Mouse (Mus musculus) brain, embryonic 14.5 days (tissue): ENCODE measurements around the gene Gm5114. TPM values are rescaled to one million over a fixed set of nuclear protein-coding genes. Genes with fewer than 3 reads are reported as not detected.
"Not testable (repeated sequence)": the region's sequence is repeated elsewhere in the genome, so short reads cannot be mapped to it uniquely, and the experiment has no call there.

Experiments used
- DNase-seq: peaks from one replicate; pipeline ENCODE4 v3.0.0-alpha.2; 2011; ENCODE audit warnings: low read depth
- CTCF ChIP-seq: fragments of 200-500 bp; IDR thresholded peaks from 2 replicates; pipeline ENCODE4 v1.5.1; 2012; ENCODE audit warnings: inconsistent platforms, mild to moderate bottlenecking, moderate library complexity, borderline replicate concordance; ENCODE audit not compliant: insufficient read depth, insufficient read length; ENCODE audit errors: extremely low read depth
- POLR2A ChIP-seq: fragments of 200-500 bp; IDR thresholded peaks from 2 replicates; pipeline ENCODE4 v1.6.1; 2012; ENCODE audit warnings: mild to moderate bottlenecking, inconsistent platforms, borderline replicate concordance; ENCODE audit not compliant: poor library complexity, insufficient read depth, insufficient read length, severe bottlenecking; ENCODE audit errors: extremely low read depth
- polyA plus RNA-seq: library from polyadenylated mRNA; depleted of rRNA; stranded (reverse); fragments of >200 nt; gene quantifications from 2 replicates; pipeline ENCODE4 v1.2.3, GENCODE M21; 2012; rRNA removed

Gene Gm5114
- not detected in 2 replicates for polyA plus RNA-seq

GRCm38 (mm10) chr7:39413060-39413459 is at the start of gene Gm5114:
TSS of gene Gm5114 (minus strand) at chr7:39413160.
- DNase-seq: not testable (repeated sequence)

- no peak for TF ChIP-seq POLR2A
- TF ChIP-seq CTCF: no peak
These were observed 42.8 kb upstream of the Gm5114 start for GRCm38 (mm10) chr7:39455806-39456205.

GRCm38 (mm10) chr7:39449260-39450021 is 36.5 kb upstream of the Gm5114 start:
- DNase-seq: peak; percentile 98
- TF ChIP-seq POLR2A (no peak), CTCF (no peak)

More at GRCm38 (mm10) chr7:39455806-39456205, 42.8 kb upstream of the Gm5114 start:
- DNase-seq: peak; percentile 1

- TF ChIP-seq POLR2A (no peak), CTCF (no peak)
- DNase-seq: no peak
These were observed 35.8 kb upstream of the Gm5114 start for GRCm38 (mm10) chr7:39448626-39449242.

- no peak for DNase-seq
- TF ChIP-seq POLR2A (no peak), CTCF (no peak)
These were observed 28.3 kb upstream of the Gm5114 start for GRCm38 (mm10) chr7:39441237-39441636.

- TF ChIP-seq CTCF (no peak), POLR2A (no peak)
- no peak for DNase-seq
These were observed 27.4 kb upstream of the Gm5114 start for GRCm38 (mm10) chr7:39440362-39440761.

Other genes with a start within 250 kb of the Gm5114 start
- gene Zfp619, start 104.6 kb upstream of the Gm5114 start, polyA plus RNA-seq: 3.9 and 4.5 TPM in 2 replicates